Mouse (Mus musculus) layer of hippocampus, postnatal 36 days (tissue): ENCODE data around the gene Yipf1. TPM values are rescaled to one million over a fixed set of nuclear protein-coding genes. Genes with fewer than 3 reads are reported as not detected.
"Not testable (repeated sequence)": the region's sequence is repeated elsewhere in the genome, so short reads cannot be mapped to it uniquely, and the experiment has no call there.

Experiments used
- DNase-seq, 2 experiments: peaks; one replicate each; pipeline ENCODE4 v3.0.0; 2022
- total RNA-seq, 2 experiments: library from RNA; stranded (reverse); gene quantifications; 2 replicates each; pipeline ENCODE4 v1.2.3; 2021

Yipf1 gene
- total RNA-seq, 2 experiments from 2014 or later: 51.5 to 52.9 TPM

- DNase-seq: no peak
Observed at GRCm38 (mm10) chr4:107323113-107323512, 8.9 kb downstream of the Yipf1 start.

GRCm38 (mm10) chr4:107328530-107328929 lies 14.4 kb downstream of the Yipf1 start:
- no peak for DNase-seq

GRCm38 (mm10) chr4:107333514-107333913 lies 19.4 kb downstream of the Yipf1 start:
- DNase-seq: no peak

GRCm38 (mm10) chr4:107336356-107336755 lies 22.2 kb downstream of the Yipf1 start:
- no peak for DNase-seq

GRCm38 (mm10) chr4:107337455-107337854 lies 23.3 kb downstream of the Yipf1 start:
- no peak for DNase-seq

- no peak for DNase-seq
Observed at GRCm38 (mm10) chr4:107341354-107341753, 27.2 kb downstream of the Yipf1 start.

GRCm38 (mm10) chr4:107344612-107345011 lies 30.4 kb downstream of the Yipf1 start:
- peak; percentile 11 to 28 for DNase-seq

- no peak for DNase-seq
Observed at GRCm38 (mm10) chr4:107347221-107347620, 33.1 kb downstream of the Yipf1 start.

GRCm38 (mm10) chr4:107348529-107349310 lies 34.6 kb downstream of the Yipf1 start:
- no peak for DNase-seq

GRCm38 (mm10) chr4:107349311-107350008 lies 35.3 kb downstream of the Yipf1 start:
- DNase-seq: peak in 1 of 2 experiments; percentile 11

- DNase-seq: no peak
Observed at GRCm38 (mm10) chr4:107351368-107351767, 37.2 kb downstream of the Yipf1 start.

- DNase-seq: no peak
Observed at GRCm38 (mm10) chr4:107353612-107354011, 39.4 kb downstream of the Yipf1 start.

- no peak for DNase-seq
Observed at GRCm38 (mm10) chr4:107354126-107354525, 40.0 kb downstream of the Yipf1 start.

GRCm38 (mm10) chr4:107354543-107354942 lies 40.4 kb downstream of the Yipf1 start:
- no peak for DNase-seq

GRCm38 (mm10) chr4:107357172-107357571 lies 43.0 kb downstream of the Yipf1 start:
- DNase-seq: not testable (repeated sequence)

GRCm38 (mm10) chr4:107358460-107358859 lies 44.3 kb downstream of the Yipf1 start:
- peak; percentile 40 to 56 for DNase-seq

- no peak for DNase-seq
Observed at GRCm38 (mm10) chr4:107360457-107361145, 46.4 kb downstream of the Yipf1 start.

GRCm38 (mm10) chr4:107362755-107363154 lies 48.6 kb downstream of the Yipf1 start:
- DNase-seq: no peak

- no peak for DNase-seq
Observed at GRCm38 (mm10) chr4:107363573-107363972, 49.4 kb downstream of the Yipf1 start.

- DNase-seq: no peak
Observed at GRCm38 (mm10) chr4:107364190-107364639, 50.1 kb downstream of the Yipf1 start.

- not testable (repeated sequence) for DNase-seq
Observed at GRCm38 (mm10) chr4:107366408-107366807, 52.2 kb downstream of the Yipf1 start.

- peak; percentile 89 to 90 for DNase-seq
Observed at GRCm38 (mm10) chr4:107367567-107368314, 53.6 kb downstream of the Yipf1 start, which contains the start of gene Ndc1. Gene Ndc1, plus strand, starts transcription at chr4:107367784.
